Comparison of ENCODE assay signal across 28 mouse cellular contexts in the genomic region with DNA sequence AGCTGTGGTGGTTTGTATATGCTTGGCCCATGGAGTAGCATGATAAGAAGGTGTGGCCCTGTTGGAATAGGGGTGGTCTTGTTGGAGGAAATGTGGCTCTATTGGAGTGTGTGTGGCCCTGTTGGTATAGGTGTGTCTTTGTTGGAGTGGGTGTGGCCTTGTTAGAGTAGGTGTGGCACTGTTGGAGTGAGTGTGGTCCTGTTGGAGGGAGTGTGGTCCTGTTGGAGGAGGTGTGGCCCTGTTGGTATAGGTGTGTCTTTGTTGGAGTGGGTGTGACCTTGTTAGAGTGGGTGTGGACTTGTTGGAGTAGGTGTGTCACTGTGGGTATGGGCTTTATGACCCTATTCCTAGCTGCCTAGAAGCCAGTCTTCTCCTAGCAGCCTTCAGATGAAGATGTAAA.
DNase-seq lines count a peak whose midpoint lies in the region; ATAC-seq and TF ChIP-seq lines count a peak whose summit lies in the region.
"Had no signal": no experiment of that assay in that cellular context is flagged by ENCODE, and none has a peak within 500 bp of the region (broad histone marks: within the 10 kb centered on the region; RNA-seq: fewer than 3 reads in every experiment).

No protein-coding gene starts in this region.

- H3K27ac ChIP-seq in intestine, embryonic 14.5 days (ENCODE audit: low read depth), result no peak overlapping the region
- no peak overlapping the region for H3K27ac ChIP-seq in intestine, postnatal 0 days (ENCODE audit: low read depth, low read length)
- no peak overlapping the region for H3K27ac ChIP-seq in intestine, embryonic 15.5 days
- no peak overlapping the region for H3K27ac ChIP-seq in stomach, embryonic 14.5 days (ENCODE audit: low read length)
- H3K27ac ChIP-seq in stomach, postnatal 0 days (replicated peaks), result no peak overlapping the region
- H3K27ac ChIP-seq in neural tube, embryonic 15.5 days (replicated peaks), result no peak overlapping the region
- H3K27ac ChIP-seq: embryonic facial prominence, embryonic 13.5 days; embryonic facial prominence, embryonic 15.5 days; forebrain, embryonic 10.5 days; forebrain, embryonic 12.5 days had no signal

- no peak for TF ChIP-seq CTCF in intestine, postnatal 0 days (IDR thresholded peaks at IDR 0.05; ENCODE audit: low read depth)
- TF ChIP-seq CTCF in stomach, postnatal 0 days (IDR thresholded peaks at IDR 0.05; ENCODE audit: low read depth), result no peak

- peaks cover 12% of the 10 kb centered on the region for H3K4me1 ChIP-seq in intestine, embryonic 14.5 days (replicated peaks; ENCODE audit: control insufficient read depth, insufficient read depth, low read length)
- no peaks in the 10 kb centered on the region for H3K4me1 ChIP-seq in intestine, postnatal 0 days (replicated peaks; ENCODE audit: control insufficient read depth, insufficient read depth, low read length)
- peaks cover 9% of the 10 kb centered on the region for H3K4me1 ChIP-seq in intestine, embryonic 15.5 days (replicated peaks)
- peaks cover 10% of the 10 kb centered on the region for H3K4me1 ChIP-seq in stomach, embryonic 14.5 days (ENCODE audit: control insufficient read depth, insufficient read depth, low read length)
- no peaks in the 10 kb centered on the region for H3K4me1 ChIP-seq in stomach, postnatal 0 days (replicated peaks; ENCODE audit: control insufficient read depth, insufficient read depth)
- peaks cover 3% of the 10 kb centered on the region; the same call in 1 of the 2 replicates for H3K4me1 ChIP-seq in neural tube, embryonic 15.5 days

- TF ChIP-seq EP300 in stomach, postnatal 0 days (optimal IDR thresholded peaks at IDR 0.05), result no peak

- DNase-seq in intestine, embryonic 14.5 days (ENCODE audit: low spot score), result no peak
- no peak for DNase-seq in stomach, postnatal 0 days (ENCODE audit: low spot score)
- DNase-seq in T-cell, adult 2 months (ENCODE audit: low spot score), result no peak
- no peak for DNase-seq in urinary bladder, postnatal 14 days (ENCODE audit: low spot score)
- DNase-seq: adrenal gland, adult 2 months; adrenal gland, postnatal 10 days; adrenal gland, postnatal 25 days; B cell, adult 2 months; cerebellum, adult 11 months; cerebellum, adult 18-20 months; cerebellum, adult 8-10 months; cerebellum, adult 9-11 months; cerebellum, postnatal 14 days; cerebellum, postnatal 36 days; embryo, embryonic 11 days had no signal

- no peak overlapping the region for H3K4me2 ChIP-seq in intestine, embryonic 14.5 days (ENCODE audit: low read length)
- H3K4me2 ChIP-seq in intestine, postnatal 0 days (replicated peaks; ENCODE audit: low read depth), result no peak overlapping the region
- no peak overlapping the region for H3K4me2 ChIP-seq in intestine, embryonic 15.5 days (replicated peaks)
- H3K4me2 ChIP-seq in stomach, embryonic 14.5 days (replicated peaks; ENCODE audit: low read depth, low read length), result no peak overlapping the region
- H3K4me2 ChIP-seq in stomach, postnatal 0 days (replicated peaks; ENCODE audit: low read depth), result no peak overlapping the region
- H3K4me2 ChIP-seq in neural tube, embryonic 15.5 days, result no peak overlapping the region
- H3K4me2 ChIP-seq: embryonic facial prominence, embryonic 13.5 days; embryonic facial prominence, embryonic 15.5 days; forebrain, embryonic 12.5 days had no signal

- H3K27me3 ChIP-seq in intestine, embryonic 14.5 days (replicated peaks; ENCODE audit: control insufficient read depth, insufficient read depth, low read length), result no peaks in the 10 kb centered on the region
- no peaks in the 10 kb centered on the region for H3K27me3 ChIP-seq in intestine, postnatal 0 days (replicated peaks; ENCODE audit: control insufficient read depth, insufficient read depth, low read length)
- no peaks in the 10 kb centered on the region for H3K27me3 ChIP-seq in intestine, embryonic 15.5 days (replicated peaks)
- H3K27me3 ChIP-seq in stomach, embryonic 14.5 days (ENCODE audit: control insufficient read depth, insufficient read depth, low read length), result no peaks in the 10 kb centered on the region
- H3K27me3 ChIP-seq in stomach, postnatal 0 days (ENCODE audit: control insufficient read depth, insufficient read depth, low read length), result no peaks in the 10 kb centered on the region
- peaks cover 5% of the 10 kb centered on the region; the same call in 1 of the 2 replicates for H3K27me3 ChIP-seq in neural tube, embryonic 15.5 days (replicated peaks)
- H3K27me3 ChIP-seq: CH12.LX; embryonic facial prominence, embryonic 13.5 days; embryonic facial prominence, embryonic 15.5 days had no signal

- H3K36me3 ChIP-seq in intestine, embryonic 14.5 days (ENCODE audit: control insufficient read depth, insufficient read depth, low read length), result no peaks in the 10 kb centered on the region
- H3K36me3 ChIP-seq in intestine, postnatal 0 days (ENCODE audit: control insufficient read depth, insufficient read depth), result no peaks in the 10 kb centered on the region
- H3K36me3 ChIP-seq in intestine, embryonic 15.5 days, result no peaks in the 10 kb centered on the region
- H3K36me3 ChIP-seq in stomach, embryonic 14.5 days (ENCODE audit: control insufficient read depth, insufficient read depth, low read length), result no peaks in the 10 kb centered on the region
- no peaks in the 10 kb centered on the region for H3K36me3 ChIP-seq in stomach, postnatal 0 days (ENCODE audit: control insufficient read depth, insufficient read depth, low read length)
- no peaks in the 10 kb centered on the region for H3K36me3 ChIP-seq in neural tube, embryonic 15.5 days
- H3K36me3 ChIP-seq: embryonic facial prominence, embryonic 13.5 days; embryonic facial prominence, embryonic 15.5 days; forebrain, embryonic 12.5 days had no signal

- peaks cover 7% of the 10 kb centered on the region; the same call in 1 of the 2 replicates for H3K9me3 ChIP-seq in intestine, embryonic 14.5 days (ENCODE audit: control insufficient read depth, low read length)
- H3K9me3 ChIP-seq in intestine, postnatal 0 days (ENCODE audit: control insufficient read depth), result no peaks in the 10 kb centered on the region
- 0 out of 2 replicates have a peak, but pooled peaks cover 6% of the 10 kb centered on the region for H3K9me3 ChIP-seq in intestine, embryonic 15.5 days
- H3K9me3 ChIP-seq in stomach, embryonic 14.5 days (ENCODE audit: control insufficient read depth, low read depth, low read length), result peaks cover 3% of the 10 kb centered on the region; the same call in 1 of the 2 replicates
- no peaks in the 10 kb centered on the region for H3K9me3 ChIP-seq in stomach, postnatal 0 days (ENCODE audit: control insufficient read depth, low read length)
- H3K9me3 ChIP-seq in neural tube, embryonic 15.5 days (replicated peaks), result no peaks in the 10 kb centered on the region

- no peak overlapping the region for H3K9ac ChIP-seq in intestine, embryonic 14.5 days (ENCODE audit: low read length)
- no peak overlapping the region for H3K9ac ChIP-seq in intestine, postnatal 0 days (ENCODE audit: low read depth, low read length)
- no peak overlapping the region for H3K9ac ChIP-seq in intestine, embryonic 15.5 days
- no peak overlapping the region for H3K9ac ChIP-seq in stomach, embryonic 14.5 days (replicated peaks; ENCODE audit: low read depth, low read length)
- H3K9ac ChIP-seq in stomach, postnatal 0 days (ENCODE audit: low read length), result no peak overlapping the region
- H3K9ac ChIP-seq in neural tube, embryonic 15.5 days (replicated peaks), result no peak overlapping the region
- H3K9ac ChIP-seq: embryonic facial prominence, embryonic 13.5 days; embryonic facial prominence, embryonic 15.5 days; forebrain, embryonic 12.5 days had no signal

- H3K4me3 ChIP-seq in intestine, embryonic 14.5 days (ENCODE audit: low read depth, low read length), result no peak overlapping the region
- H3K4me3 ChIP-seq in intestine, postnatal 0 days (ENCODE audit: low read depth, low read length), result no peak overlapping the region
- no peak overlapping the region for H3K4me3 ChIP-seq in intestine, embryonic 15.5 days (replicated peaks)
- no peak overlapping the region for H3K4me3 ChIP-seq in stomach, embryonic 14.5 days (ENCODE audit: low read depth, low read length)
- no peak overlapping the region for H3K4me3 ChIP-seq in stomach, postnatal 0 days (ENCODE audit: low read depth, low read length)
- no peak overlapping the region for H3K4me3 ChIP-seq in neural tube, embryonic 15.5 days (replicated peaks)
- H3K4me3 ChIP-seq: embryonic facial prominence, embryonic 13.5 days; embryonic facial prominence, embryonic 15.5 days; erythroblast, embryonic 14.5 days; forebrain, embryonic 10.5 days; forebrain, embryonic 12.5 days had no signal

- 0 out of 2 replicates have a peak, but pooled peaks have one; percentile 41 for ATAC-seq in intestine, embryonic 14.5 days (replicated peaks; ENCODE audit: low FRiP score, low TSS enrichment, low read depth)
- ATAC-seq in intestine, postnatal 0 days, result no peak
- ATAC-seq in intestine, embryonic 15.5 days, result 0 out of 2 replicates have a peak, but pooled peaks have one; percentile 31
- peak; percentile 30; the same call in 1 of the 2 replicates for ATAC-seq in stomach, embryonic 14.5 days (ENCODE audit: insufficient number of reproducible peaks, insufficient read depth, low FRiP score, low read depth)
- ATAC-seq in stomach, postnatal 0 days (ENCODE audit: low FRiP score, low TSS enrichment), result peak; percentile 69
- ATAC-seq in neural tube, embryonic 15.5 days (ENCODE audit: low FRiP score), result no peak
- ATAC-seq: CD4-positive, CD25-positive, alpha-beta regulatory T cell, adult 4 months; forebrain, embryonic 14.5 days; forebrain, embryonic 16.5 days had no signal

Comparison
In these comparisons a context has a peak if more than half of its experiments do, and no peak if none do; other contexts are left out.
1. ATAC-seq: peak in intestine, embryonic 14.5 days (single experiment), intestine, embryonic 15.5 days (single experiment), stomach, embryonic 14.5 days (single experiment) and stomach, postnatal 0 days (single experiment); none in intestine, postnatal 0 days (single experiment) and neural tube, embryonic 15.5 days (single experiment).